In the genomic region with DNA sequence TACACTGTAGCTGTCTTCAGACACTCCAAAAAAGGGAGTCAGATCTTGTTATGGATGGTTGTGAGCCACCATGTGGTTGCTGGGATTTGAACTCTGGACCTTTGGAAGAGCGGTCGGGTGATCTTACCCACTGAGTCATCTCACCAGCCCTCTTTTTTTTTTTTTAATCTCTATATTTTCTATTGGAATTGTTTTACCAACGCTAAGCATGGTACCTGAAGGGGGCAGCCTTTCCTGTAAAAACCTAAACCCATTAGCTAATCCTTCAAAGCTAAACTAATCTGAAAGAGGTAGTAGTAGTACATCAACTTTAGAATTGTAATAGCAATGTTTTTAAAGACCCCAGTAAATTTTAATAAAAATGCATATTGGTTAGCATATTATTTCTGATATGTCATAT, we compare ENCODE assay signal across 8 mouse cellular contexts. TPM values are rescaled to one million over a fixed set of nuclear protein-coding genes. Genes with fewer than 3 reads are reported as not detected.
DNase-seq lines count a peak whose midpoint lies in the region; ATAC-seq lines count a peak whose summit lies in the region.

No protein-coding gene starts in this region.

- no peak overlapping the region for H3K27ac ChIP-seq in heart, embryonic 12.5 days (ENCODE audit: poor library complexity, severe bottlenecking)
- no peak overlapping the region for H3K27ac ChIP-seq in forebrain, embryonic 12.5 days

- no peak overlapping the region for H3K4me3 ChIP-seq in heart, embryonic 12.5 days
- H3K4me3 ChIP-seq in forebrain, embryonic 12.5 days (replicated peaks): no peak overlapping the region

- 43% methylated on average over 3 of the region's 3 CpGs for WGBS in heart, embryonic 12.5 days
- 55% methylated on average over 3 of the region's 3 CpGs for WGBS in forebrain, embryonic 12.5 days

- 0 out of 2 replicates have a peak, but pooled peaks cover 4% of the 10 kb centered on the region for H3K4me1 ChIP-seq in heart, embryonic 12.5 days (replicated peaks)
- no peaks in the 10 kb centered on the region for H3K4me1 ChIP-seq in forebrain, embryonic 12.5 days

- peaks cover 21% of the 10 kb centered on the region for H3K27me3 ChIP-seq in heart, embryonic 12.5 days (replicated peaks)
- H3K27me3 ChIP-seq in forebrain, embryonic 12.5 days: no peaks in the 10 kb centered on the region

- no peak overlapping the region for H3K9ac ChIP-seq in heart, embryonic 12.5 days
- H3K9ac ChIP-seq in forebrain, embryonic 12.5 days: no peak overlapping the region

- H3K4me2 ChIP-seq in heart, embryonic 12.5 days: no peak overlapping the region
- H3K4me2 ChIP-seq in forebrain, embryonic 12.5 days: no peak overlapping the region

- ATAC-seq in heart, embryonic 12.5 days (ENCODE audit: insufficient number of reproducible peaks, low FRiP score): no peak
- no peak for ATAC-seq in forebrain, embryonic 12.5 days (ENCODE audit: low FRiP score)

- DNase-seq in heart, adult 11 months: peak; percentile 4
- DNase-seq in right cerebral cortex, postnatal 14 days: peak; percentile 29
- no peak for DNase-seq in right cerebral cortex, postnatal 36 days (ENCODE audit: low spot score in 2 of 2)
- peak; percentile 31 for DNase-seq in embryo, embryonic 10.5 days (ENCODE audit: low spot score)
- peak; percentile 47 for DNase-seq in thymus, postnatal 14 days
- DNase-seq in urinary bladder, postnatal 4 days (ENCODE audit: low spot score in 2 of 2): no peak

- no peaks in the 10 kb centered on the region for H3K36me3 ChIP-seq in heart, embryonic 12.5 days
- H3K36me3 ChIP-seq in forebrain, embryonic 12.5 days (replicated peaks): no peaks in the 10 kb centered on the region

- no peaks in the 10 kb centered on the region for H3K9me3 ChIP-seq in heart, embryonic 12.5 days (replicated peaks)
- H3K9me3 ChIP-seq in forebrain, embryonic 12.5 days: no peaks in the 10 kb centered on the region

RNA-seq across cellular contexts. Expression of a gene that starts 17.2 kb away (rescaled TPM):
- 20.7 and 21.0 TPM in 2 replicates for polyA plus RNA-seq in heart, embryonic 12.5 days (2016; fragmentation: Nextera tagmentation; extraction: Ambion mirVana)
- 30.7 and 31.5 TPM in 2 replicates for polyA plus RNA-seq in forebrain, embryonic 12.5 days (2016; fragmentation: Nextera tagmentation; extraction: Ambion mirVana)

Comparison
In these comparisons a context has a peak if more than half of its experiments do, and no peak if none do; other contexts are left out.
1. DNase-seq: peak in heart, adult 11 months (single experiment), right cerebral cortex, postnatal 14 days (single experiment), embryo, embryonic 10.5 days (single experiment) and thymus, postnatal 14 days (single experiment); none in right cerebral cortex, postnatal 36 days (0 of 2) and urinary bladder, postnatal 4 days (0 of 2).